Mouse (Mus musculus) small intestine, adult 2 months (tissue): ENCODE data around the gene Foxp1. TPM values are rescaled to one million over a fixed set of nuclear protein-coding genes. Genes with fewer than 3 reads are reported as not detected.

ENCODE experiments used
- H3K27ac ChIP-seq: fragments of 200-500 bp; 2 replicates; pipeline ENCODE4 v1.5.1; 2012; ENCODE audit warnings: low read depth, low read length, control low read depth, inconsistent platforms; ENCODE audit not compliant: insufficient read depth
- H3K27me3 ChIP-seq: fragments of 200-500 bp; 2 replicates; pipeline ENCODE4 v1.6.1; 2012; ENCODE audit warnings: mild to moderate bottlenecking, moderate library complexity, low read length, inconsistent platforms; ENCODE audit not compliant: control insufficient read depth, insufficient read depth
- H3K36me3 ChIP-seq: fragments of 200-500 bp; 2 replicates; pipeline ENCODE4 v1.6.1; 2012; ENCODE audit warnings: mild to moderate bottlenecking, low read length, control low read depth, inconsistent platforms; ENCODE audit not compliant: control insufficient read depth, insufficient read depth
- H3K4me1 ChIP-seq: fragments of 200-500 bp; 2 replicates; pipeline ENCODE4 v1.6.1; 2012; ENCODE audit warnings: low read length, inconsistent platforms, mixed read lengths; ENCODE audit not compliant: control insufficient read depth, insufficient read depth, insufficient read length
- H3K4me3 ChIP-seq: fragments of 200-500 bp; 2 replicates; pipeline ENCODE4 v1.5.1; 2012; ENCODE audit warnings: low read depth, mild to moderate bottlenecking, control low read depth, inconsistent platforms, low read length, moderate library complexity
- CTCF ChIP-seq: fragments of 200-500 bp; IDR thresholded peaks from 2 replicates; pipeline ENCODE4 v1.5.1; 2012; ENCODE audit warnings: low read depth, mild to moderate bottlenecking, control low read depth, inconsistent platforms, low read length, moderate library complexity, mixed read lengths; ENCODE audit not compliant: insufficient replicate concordance, insufficient read length; ENCODE audit errors: extremely low read depth
- POLR2A ChIP-seq: fragments of 200-500 bp; IDR thresholded peaks from 2 replicates; pipeline ENCODE4 v1.6.1; 2012; ENCODE audit warnings: low read depth, mild to moderate bottlenecking, control low read depth, inconsistent platforms, low read length, moderate library complexity
- WGBS: fragments of 180-500 bp; shearing (Covaris S2); methylation state at CpG from one replicate; pipeline ENCODE4 v1.1.7; 2018; 5-methylcytosine and 5-hydroxymethylcytosine counted together
- polyA plus RNA-seq: library from polyadenylated mRNA; depleted of rRNA; stranded (reverse); fragments of >200 nt; gene quantifications from 2 replicates; pipeline ENCODE4 v1.2.3, GENCODE M21; 2012

The Foxp1 gene
- polyA plus RNA-seq, 1 experiment = 52.2 TPM

DNA sequence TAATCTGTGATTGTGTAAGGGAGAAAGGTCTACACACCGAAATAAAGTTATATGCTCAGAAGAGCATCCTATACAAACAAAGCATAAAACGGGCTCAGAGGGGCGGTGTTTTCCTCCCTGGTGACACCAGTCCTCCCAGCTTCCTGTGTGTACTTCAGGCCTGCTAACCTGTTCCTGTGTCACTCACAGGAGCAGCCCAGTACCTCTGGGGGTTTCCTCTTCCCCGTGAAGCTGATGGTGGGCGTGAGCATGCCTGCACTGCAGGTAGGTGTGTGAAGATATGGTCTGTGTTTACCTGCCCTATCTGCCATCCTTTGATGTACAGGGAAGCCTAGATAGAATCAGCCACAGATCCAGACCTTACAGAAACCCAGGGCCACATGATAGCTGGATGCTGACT, 142.4 kb downstream of the Foxp1 start:
- peaks cover 2% of the 10 kb centered on the region; the same call in 1 of the 2 replicates for H3K36me3 ChIP-seq
- no peaks in the 10 kb centered on the region for H3K27me3 ChIP-seq
- H3K4me1 ChIP-seq = peaks cover 16% of the 10 kb centered on the region
- 46% methylated on average over 5 of the region's 5 CpGs for WGBS
- no peak overlapping the region for H3K4me3 ChIP-seq
- H3K27ac ChIP-seq = no peak overlapping the region
- TF ChIP-seq POLR2A = no peak
- TF ChIP-seq CTCF = no peak

GRCm38 (mm10) chr6:99378997-99379710, 143.4 kb downstream of the Foxp1 start:
- H3K27me3 ChIP-seq = no peaks in the 10 kb centered on the region
- no peak overlapping the region for H3K4me3 ChIP-seq
- peaks cover 2% of the 10 kb centered on the region; the same call in 1 of the 2 replicates for H3K36me3 ChIP-seq
- WGBS = 75% methylated on average over 7 of the region's 7 CpGs
- H3K4me1 ChIP-seq = peaks cover 16% of the 10 kb centered on the region
- peak overlapping the region; percentile 12; the same call in 1 of the 2 replicates for H3K27ac ChIP-seq
- TF ChIP-seq POLR2A = no peak
- no peak for TF ChIP-seq CTCF

- Histone ChIP-seq H3K36me3 (peaks cover 2% of the 10 kb centered on the region; the same call in 1 of the 2 replicates), H3K4me1 (peaks cover 16% of the 10 kb centered on the region), H3K27ac (no peak overlapping the region), H3K4me3 (no peak overlapping the region), H3K27me3 (no peaks in the 10 kb centered on the region)
- 80% methylated on average over 4 of the region's 4 CpGs for WGBS
- TF ChIP-seq POLR2A (no peak), CTCF (no peak)
These were observed 144.8 kb downstream of the Foxp1 start for GRCm38 (mm10) chr6:99377716-99378115.

DNA sequence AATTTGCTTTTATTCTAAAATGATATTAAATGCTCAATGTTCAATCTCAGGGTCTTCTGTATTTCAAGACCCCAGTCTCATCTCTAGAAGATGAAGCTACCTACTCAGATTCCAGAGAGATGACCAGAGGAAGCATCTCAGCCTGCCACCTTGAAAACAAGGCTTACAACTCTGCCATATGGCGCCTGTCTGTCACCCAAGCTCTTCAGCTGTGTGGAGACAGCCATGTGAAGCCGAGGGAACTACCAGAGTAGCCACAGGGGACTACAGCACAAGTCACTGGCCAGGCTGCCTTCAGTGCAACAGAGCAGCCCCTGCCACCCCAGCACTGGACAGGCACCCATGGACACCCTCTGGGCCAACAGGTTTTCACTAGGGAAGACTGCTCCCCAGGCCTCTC, 145.4 kb downstream of the Foxp1 start:
- no peak overlapping the region for H3K4me3 ChIP-seq
- no peak overlapping the region for H3K27ac ChIP-seq
- H3K4me1 ChIP-seq = peaks cover 16% of the 10 kb centered on the region
- 87% methylated on average over 2 of the region's 2 CpGs for WGBS
- no peaks in the 10 kb centered on the region for H3K27me3 ChIP-seq
- H3K36me3 ChIP-seq = peaks cover 2% of the 10 kb centered on the region; the same call in 1 of the 2 replicates
- TF ChIP-seq POLR2A (no peak), CTCF (no peak)

DNA sequence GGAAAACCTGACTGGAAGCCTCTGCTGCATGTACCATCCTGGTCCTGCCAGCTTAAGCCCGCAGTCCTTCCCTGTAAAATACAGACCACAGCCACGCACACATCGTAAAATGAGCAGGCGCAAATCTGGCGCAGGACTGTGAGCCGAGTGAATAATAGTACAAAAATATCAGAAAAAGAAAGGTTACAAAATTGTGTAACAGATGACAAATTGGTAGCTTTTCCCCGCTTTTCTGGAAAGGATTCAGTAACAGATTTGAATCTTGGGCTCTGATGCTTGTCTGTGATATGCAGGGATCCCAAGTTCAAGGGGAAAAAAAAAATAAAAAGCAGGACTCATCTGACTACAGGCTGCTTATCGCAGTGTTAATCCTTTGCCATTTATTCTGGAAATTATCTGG, 145.8 kb downstream of the Foxp1 start:
- Histone ChIP-seq H3K4me1 (peaks cover 16% of the 10 kb centered on the region), H3K36me3 (no peaks in the 10 kb centered on the region; the same call in 1 of the 2 replicates), H3K4me3 (no peak overlapping the region), H3K27ac (no peak overlapping the region), H3K27me3 (no peaks in the 10 kb centered on the region)
- 91% methylated on average over 8 of the region's 8 CpGs for WGBS
- TF ChIP-seq CTCF = no peak
- no peak for TF ChIP-seq POLR2A

DNA sequence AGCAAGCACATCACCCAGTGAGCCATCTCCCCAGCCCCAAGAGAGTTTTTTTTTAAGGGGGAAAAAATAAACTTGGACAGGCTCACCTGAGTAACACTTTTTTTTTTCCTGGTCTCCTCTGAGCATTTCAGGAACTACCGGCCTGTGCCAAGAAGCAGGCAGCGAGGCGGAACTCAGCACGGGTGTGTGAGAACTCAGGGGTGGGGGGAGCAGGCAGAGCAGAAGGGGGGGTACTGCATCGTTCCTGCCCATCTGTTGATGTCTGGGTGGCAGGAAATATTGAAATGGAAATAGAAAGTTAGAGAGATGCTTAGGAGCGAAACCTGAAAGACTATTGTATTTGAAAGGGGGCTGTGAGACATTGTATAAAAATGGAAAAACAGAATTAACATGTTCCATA, 146.7 kb downstream of the Foxp1 start:
- H3K36me3 ChIP-seq = peaks cover 2% of the 10 kb centered on the region

GRCm38 (mm10) chr6:99375376-99375775, 147.1 kb downstream of the Foxp1 start:
- H3K36me3 ChIP-seq = peaks cover 4% of the 10 kb centered on the region
- H3K4me3 ChIP-seq = no peak overlapping the region
- 60% methylated on average over 4 of the region's 4 CpGs for WGBS
- no peaks in the 10 kb centered on the region for H3K27me3 ChIP-seq
- no peak for TF ChIP-seq POLR2A
- no peak overlapping the region for H3K27ac ChIP-seq
- H3K4me1 ChIP-seq = peaks cover 16% of the 10 kb centered on the region

More for the DNA sequence above, 146.7 kb downstream of the Foxp1 start:
- Histone ChIP-seq H3K4me1 (peaks cover 16% of the 10 kb centered on the region), H3K27me3 (no peaks in the 10 kb centered on the region), H3K4me3 (no peak overlapping the region), H3K27ac (no peak overlapping the region)
- 46% methylated on average over 6 of the region's 6 CpGs for WGBS
- no peak for TF ChIP-seq POLR2A
- TF ChIP-seq CTCF = no peak
